Mouse (Mus musculus) ES-E14 (cell line): Measurements from ENCODE around the gene Blvrb.

Experiments
- CHD2 ChIP-seq: IDR thresholded peaks from 2 replicates; pipeline ENCODE4 v1.6.1; 2014; ENCODE audit warnings: mild to moderate bottlenecking, low read depth, low read length, inconsistent platforms
- HCFC1 ChIP-seq: IDR thresholded peaks from 2 replicates; pipeline ENCODE4 v1.6.1; 2012; ENCODE audit warnings: low read length, inconsistent platforms, borderline replicate concordance; ENCODE audit not compliant: insufficient read depth
- ZC3H11A ChIP-seq: IDR thresholded peaks from 2 replicates; pipeline ENCODE4 v1.6.1; 2012; ENCODE audit warnings: low read depth, mild to moderate bottlenecking, inconsistent platforms, low read length, borderline replicate concordance
- ZNF384 ChIP-seq: IDR thresholded peaks from 2 replicates; pipeline ENCODE4 v1.6.1; 2012; ENCODE audit warnings: low read depth, low read length, inconsistent platforms

DNA sequence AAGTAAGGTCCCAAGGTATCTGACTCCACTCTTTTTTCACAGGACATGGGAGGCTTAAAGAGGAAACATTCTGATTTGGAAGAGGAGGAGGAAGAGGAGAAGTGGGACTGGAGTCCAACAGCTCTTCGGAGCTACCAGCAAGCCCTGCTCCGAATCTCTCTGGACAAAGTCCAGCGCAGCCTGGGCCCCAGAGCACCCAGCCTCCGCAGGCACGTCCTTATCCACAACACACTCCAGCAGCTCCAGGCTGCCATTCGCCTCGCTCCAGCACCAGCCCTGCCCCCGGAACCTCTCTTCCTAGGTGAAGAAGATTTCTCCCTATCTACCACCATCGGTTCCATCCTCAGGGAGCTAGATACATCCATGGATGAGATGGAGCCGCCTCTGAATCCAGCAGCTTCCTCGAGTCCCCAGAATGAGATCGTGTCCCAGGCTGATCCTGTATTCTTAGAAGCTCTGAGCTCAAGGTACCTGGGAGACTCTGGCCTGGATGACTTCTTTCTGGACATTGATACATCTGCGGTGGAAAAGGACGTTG is 28.4 kb downstream of the Blvrb start:
- TF ChIP-seq HCFC1: no peak
- no peak for TF ChIP-seq CHD2
- no peak for TF ChIP-seq ZC3H11A
- no peak for TF ChIP-seq ZNF384
